Mouse (Mus musculus) forebrain, embryonic 14.5 days (tissue): ENCODE measurements around the gene Epha10. TPM values are rescaled to one million over a fixed set of nuclear protein-coding genes. Genes with fewer than 3 reads are reported as not detected.
"Not testable (repeated sequence)": the region's sequence is repeated elsewhere in the genome, so short reads cannot be mapped to it uniquely, and the experiment has no call there.

Experiments used
- ATAC-seq: fragments of 200-750 bp; cut with Nextera tagmentation; 2 replicates; pipeline ENCODE4 v1.8.0; 2017; ENCODE audit warnings: mild to moderate bottlenecking, moderate library complexity
- DNase-seq: peaks from one replicate; pipeline ENCODE4 v3.0.0-alpha.2; 2015; ENCODE audit warnings: low spot score
- H3K27ac ChIP-seq: fragments of 300-500 bp; sonication (generic); 2 replicates; pipeline ENCODE4 v1.5.1; 2014; ENCODE audit warnings: low read depth, mild to moderate bottlenecking, control low read depth, low read length, moderate library complexity
- H3K27me3 ChIP-seq: fragments of 300-500 bp; sonication (generic); replicated peaks from 2 replicates; pipeline ENCODE4 v1.6.1; 2014; ENCODE audit warnings: low read length, control low read depth, mixed read lengths; ENCODE audit not compliant: control insufficient read depth, insufficient read depth
- H3K36me3 ChIP-seq: fragments of 300-500 bp; sonication (generic); 2 replicates; pipeline ENCODE4 v1.6.1; 2014; ENCODE audit warnings: low read length, control low read depth; ENCODE audit not compliant: control insufficient read depth, insufficient read depth
- H3K4me1 ChIP-seq: fragments of 300-500 bp; sonication (generic); 2 replicates; pipeline ENCODE4 v1.6.1; 2014; ENCODE audit warnings: antibody characterized with exemption, low read length, control low read depth; ENCODE audit not compliant: control insufficient read depth, insufficient read depth
- H3K4me2 ChIP-seq: fragments of 300-500 bp; sonication (generic); 2 replicates; pipeline ENCODE4 v1.6.1; 2014; ENCODE audit warnings: mild to moderate bottlenecking, control low read depth, low read length
- H3K4me3 ChIP-seq: fragments of 300-500 bp; sonication (generic); 2 replicates; pipeline ENCODE4 v1.5.1; 2014; ENCODE audit warnings: low read depth, low read length, control low read depth
- H3K9ac ChIP-seq: fragments of 300-500 bp; sonication (generic); 2 replicates; pipeline ENCODE4 v1.6.1; 2014; ENCODE audit warnings: mild to moderate bottlenecking, low read length, control low read depth, moderate library complexity
- H3K9me3 ChIP-seq: fragments of 300-500 bp; sonication (generic); replicated peaks from 2 replicates; pipeline ENCODE4 v1.6.1; 2016; ENCODE audit warnings: low read length, control low read depth, mixed read lengths; ENCODE audit not compliant: control insufficient read depth
- WGBS: fragments of 180-500 bp; shearing (Covaris S2); extraction: QIAGEN DNeasy Blood & Tissue Kit; methylation state at CpG from one replicate; pipeline ENCODE4 v1.1.7; 2014; 5-methylcytosine and 5-hydroxymethylcytosine counted together
- polyA plus RNA-seq: library from polyadenylated mRNA; unstranded; fragments of >200 nt; fragmentation: Nextera tagmentation; extraction: Ambion mirVana; gene quantifications from 2 replicates; pipeline ENCODE4 v1.2.1, GENCODE M21; 2014

The Epha10 gene
- polyA plus RNA-seq, 1 experiment from 2014 or later = 0.27 TPM

DNA sequence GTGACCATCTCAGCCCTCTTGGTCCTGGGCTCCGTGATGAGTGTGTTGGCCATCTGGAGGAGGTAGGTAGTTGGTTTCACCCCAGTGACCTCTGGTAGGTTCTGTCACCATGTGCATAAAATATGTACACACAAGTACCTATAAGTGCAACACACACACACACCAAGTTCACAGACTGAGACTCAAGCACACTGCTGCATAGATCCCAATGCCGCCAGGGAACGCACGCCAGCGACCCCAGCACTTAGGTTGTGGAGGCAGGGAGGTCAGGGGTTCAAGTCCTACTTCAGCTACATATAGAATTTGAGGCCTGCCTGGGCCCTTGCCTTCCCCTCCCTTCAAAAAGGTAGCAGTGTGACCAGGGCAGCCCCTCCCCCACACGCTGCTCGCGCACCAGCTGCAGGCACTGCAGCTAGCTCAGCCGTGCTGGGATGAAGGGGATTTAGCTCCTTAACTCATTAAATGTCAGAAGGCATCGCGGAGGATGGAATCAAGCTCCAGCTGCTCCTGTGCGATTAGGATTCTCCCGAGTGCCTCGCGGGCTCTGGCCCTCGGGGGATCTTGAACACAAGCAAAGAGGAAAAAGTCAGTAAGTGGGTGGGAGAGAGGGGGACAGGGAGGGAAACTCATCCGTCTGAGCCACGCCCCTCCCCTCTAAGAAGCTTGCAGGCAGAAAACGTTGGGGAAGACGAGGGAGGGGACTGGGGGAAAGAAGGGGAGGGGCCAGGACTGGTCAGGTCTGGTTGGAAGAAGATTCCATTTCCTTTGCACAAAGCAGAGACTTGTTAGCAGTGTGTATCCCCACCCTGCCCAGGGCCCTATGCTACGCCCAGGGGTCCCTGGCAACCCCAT lies 25.5 kb downstream of the Epha10 start:
- Histone ChIP-seq H3K27me3 (no peaks in the 10 kb centered on the region), H3K9me3 (no peaks in the 10 kb centered on the region), H3K27ac (peak overlapping the region; percentile 46; the same call in 1 of the 2 replicates), H3K4me1 (peaks cover 9% of the 10 kb centered on the region; the same call in 1 of the 2 replicates), H3K4me3 (peak overlapping the region; percentile 15; the same call in 1 of the 2 replicates), H3K9ac (peak overlapping the region; percentile 0; the same call in 1 of the 2 replicates), H3K4me2 (peak overlapping the region; percentile 43), H3K36me3 (no peaks in the 10 kb centered on the region)
- DNase-seq (peak; percentile 77), ATAC-seq (peak; percentile 85)
- 7% methylated on average over 21 of the region's 21 CpGs for WGBS

GRCm38 (mm10) chr4:124928102-124928501 lies 47.4 kb downstream of the Epha10 start:
- 89% methylated on average over 5 of the region's 5 CpGs for WGBS
- Histone ChIP-seq H3K4me1 (no peaks in the 10 kb centered on the region), H3K9me3 (no peaks in the 10 kb centered on the region), H3K27me3 (no peaks in the 10 kb centered on the region), H3K4me2 (no peak overlapping the region), H3K4me3 (no peak overlapping the region), H3K9ac (no peak overlapping the region), H3K27ac (no peak overlapping the region), H3K36me3 (peaks cover 80% of the 10 kb centered on the region)
- ATAC-seq (no peak), DNase-seq (no peak)

DNA sequence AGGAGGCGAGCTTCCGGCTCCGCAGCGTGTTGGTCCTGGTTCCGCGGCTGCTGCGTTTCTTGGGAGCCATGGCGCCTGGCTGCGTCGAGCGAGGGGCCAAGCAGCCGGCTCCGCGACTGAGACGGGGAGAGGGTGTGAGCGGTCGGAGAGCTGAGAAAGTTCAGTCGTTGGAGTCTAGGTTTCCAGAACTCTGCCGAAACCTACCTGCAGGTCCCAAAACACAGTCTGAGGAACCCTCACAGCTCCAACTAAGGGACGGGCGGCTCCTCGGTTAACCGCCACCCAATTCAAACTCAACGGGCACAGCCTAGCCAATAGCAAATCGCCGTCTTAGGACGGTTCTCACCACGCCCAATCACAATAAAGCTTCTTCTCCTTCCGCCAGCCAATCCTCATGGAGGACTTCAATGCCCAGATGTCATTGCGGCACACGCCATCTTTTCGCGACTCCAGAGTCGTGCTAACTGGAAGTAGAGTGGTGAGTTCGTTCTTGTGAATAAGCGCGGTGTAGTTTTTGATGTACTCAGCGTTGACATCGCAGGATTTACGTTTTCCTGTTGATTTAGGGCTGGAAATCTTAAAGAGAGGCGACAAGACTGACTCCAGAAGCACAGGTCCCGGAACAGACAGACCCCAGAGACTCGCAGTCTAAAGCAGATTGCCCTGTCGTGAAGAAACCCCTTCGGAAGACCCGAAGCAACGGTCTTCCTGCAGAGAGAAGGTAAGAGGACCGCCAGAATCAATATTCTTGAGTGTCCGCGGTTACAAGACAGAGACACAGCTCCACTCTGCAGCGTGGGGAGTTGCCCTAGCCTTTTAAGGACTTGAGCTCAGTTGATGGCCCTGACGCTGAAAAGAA lies 56.1 kb downstream of the Epha10 start, which contains the start of gene 9930104L06Rik:
Gene 9930104L06Rik (plus strand): TSS at position 436 of the 859 bp plus-strand sequence.
- Histone ChIP-seq H3K27ac (no peak within 1 kb of the TSS), H3K4me1 (peaks cover 12% of the 10 kb centered on the region), H3K9me3 (no peaks in the 10 kb centered on the region), H3K27me3 (no peaks in the 10 kb centered on the region), H3K36me3 (peaks cover 24% of the 10 kb centered on the region), H3K4me2 (peak within 1 kb of the TSS; percentile 81), H3K9ac (peak within 1 kb of the TSS; percentile 76), H3K4me3 (peak within 1 kb of the TSS; percentile 84)
- DNase-seq = peak; percentile 99
- WGBS = under 1% methylated on average over 52 of the region's 52 CpGs
- peak; percentile 100 for ATAC-seq

- not testable (repeated sequence) for H3K27me3 ChIP-seq, ATAC-seq, H3K9ac ChIP-seq, H3K4me3 ChIP-seq, H3K4me2 ChIP-seq, H3K9me3 ChIP-seq, DNase-seq, H3K27ac ChIP-seq
- Histone ChIP-seq H3K4me1 (peaks cover 12% of the 10 kb centered on the region), H3K36me3 (peaks cover 39% of the 10 kb centered on the region)
- 89% methylated on average over 4 of the region's 4 CpGs for WGBS
Observed at GRCm38 (mm10) chr4:124939211-124939610, 58.5 kb downstream of the Epha10 start, which contains the start of gene Cdca8. Gene Cdca8 (minus strand): TSS chr4:124939311.

- Histone ChIP-seq H3K9ac (no peak overlapping the region), H3K27me3 (no peaks in the 10 kb centered on the region), H3K27ac (no peak overlapping the region), H3K4me1 (no peaks in the 10 kb centered on the region), H3K4me2 (no peak overlapping the region), H3K36me3 (peaks cover 39% of the 10 kb centered on the region), H3K9me3 (no peaks in the 10 kb centered on the region), H3K4me3 (no peak overlapping the region)
- DNase-seq (peak; percentile 88), ATAC-seq (no peak; the same call in 1 of the 2 replicates)
- 3% methylated on average over 4 of the region's 4 CpGs for WGBS
Observed at GRCm38 (mm10) chr4:124943022-124943421, 62.3 kb downstream of the Epha10 start.

- H3K4me2 ChIP-seq = no peak overlapping the region
- H3K27me3 ChIP-seq = no peaks in the 10 kb centered on the region
- ATAC-seq = no peak
- H3K27ac ChIP-seq = no peak overlapping the region
- no peak overlapping the region for H3K4me3 ChIP-seq
- WGBS = 91% methylated on average over 5 of the region's 5 CpGs
- no peak for DNase-seq
- no peak overlapping the region for H3K9ac ChIP-seq
- no peaks in the 10 kb centered on the region for H3K9me3 ChIP-seq
- H3K36me3 ChIP-seq = peaks cover 35% of the 10 kb centered on the region
- H3K4me1 ChIP-seq = no peaks in the 10 kb centered on the region
Observed at GRCm38 (mm10) chr4:124943781-124944180, 63.1 kb downstream of the Epha10 start.

DNA sequence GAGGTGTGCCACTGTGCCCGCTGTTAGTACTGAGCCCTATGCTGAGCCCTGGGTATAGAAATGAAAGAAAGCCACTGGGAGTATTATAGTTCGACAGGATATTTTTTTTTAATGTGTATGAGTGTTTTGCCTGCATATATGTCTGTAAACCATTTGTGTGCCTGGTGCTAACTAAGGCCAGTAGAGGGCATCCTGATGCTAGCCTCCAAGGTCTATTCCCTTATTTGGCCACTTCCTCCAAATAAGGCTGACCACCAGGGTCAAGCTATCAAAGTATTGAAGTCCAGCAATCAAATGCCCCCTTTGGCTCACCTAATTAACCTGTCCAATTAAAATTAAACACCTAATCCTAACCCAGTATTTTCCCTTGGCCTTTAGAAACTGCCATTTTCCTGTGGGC lies 64.3 kb downstream of the Epha10 start:
- no peaks in the 10 kb centered on the region for H3K9me3 ChIP-seq
- H3K9ac ChIP-seq = no peak overlapping the region
- no peak overlapping the region for H3K4me3 ChIP-seq
- 49% methylated on average over 2 of the region's 2 CpGs for WGBS
- H3K4me2 ChIP-seq = no peak overlapping the region
- H3K27me3 ChIP-seq = no peaks in the 10 kb centered on the region
- H3K27ac ChIP-seq = no peak overlapping the region
- peak; percentile 13 for DNase-seq
- H3K4me1 ChIP-seq = no peaks in the 10 kb centered on the region
- no peak for ATAC-seq
- H3K36me3 ChIP-seq = peaks cover 28% of the 10 kb centered on the region

DNA sequence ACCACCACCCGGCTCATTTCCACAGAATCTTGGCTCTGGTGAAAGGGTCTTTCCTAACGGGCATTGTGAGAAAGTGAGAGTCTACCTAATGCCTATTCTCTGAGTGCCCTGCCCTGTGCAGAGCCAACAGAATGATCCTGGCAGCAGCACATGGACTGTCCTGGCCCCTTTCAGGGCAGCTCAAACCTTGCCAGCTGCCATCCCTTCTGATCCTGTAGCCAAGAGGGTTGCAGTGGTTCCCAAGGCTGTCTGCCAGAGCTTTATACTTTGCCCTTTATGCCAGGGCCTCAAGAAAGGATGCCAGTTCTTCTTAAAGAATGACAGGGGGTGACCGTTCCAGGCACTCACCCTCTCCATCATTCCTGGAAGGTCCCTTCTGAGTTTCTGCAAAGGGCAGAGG lies 68.8 kb downstream of the Epha10 start:
- no peak overlapping the region for H3K27ac ChIP-seq
- no peaks in the 10 kb centered on the region for H3K27me3 ChIP-seq
- DNase-seq (peak; percentile 49), ATAC-seq (no peak)
- no peaks in the 10 kb centered on the region for H3K9me3 ChIP-seq
- H3K9ac ChIP-seq = no peak overlapping the region
- no peak overlapping the region for H3K4me2 ChIP-seq
- no peaks in the 10 kb centered on the region for H3K4me1 ChIP-seq
- H3K4me3 ChIP-seq = no peak overlapping the region
- H3K36me3 ChIP-seq = no peaks in the 10 kb centered on the region
- WGBS = 57% methylated on average over 3 of the region's 3 CpGs
